Mouse (Mus musculus) hindbrain, embryonic 14.5 days (tissue): ENCODE measurements at regions not wholly inside any gene's neighbourhood (a gene's known extent, or its start where the extent isn't known, plus 50 kb on each side); places are given as distances from the start of the nearest gene placed in this dataset.
A peak's percentile ranks its signal among the peaks of the same experiment; 100 is the strongest.

Experiments used
- ATAC-seq: fragments of 200-750 bp; cut with Nextera tagmentation; 2 replicates; pipeline ENCODE4 v1.8.0; 2017; ENCODE audit warnings: moderate number of reproducible peaks, mild to moderate bottlenecking, moderate TSS enrichment, moderate library complexity; ENCODE audit not compliant: low FRiP score
- DNase-seq: peaks from one replicate; pipeline ENCODE4 v3.0.0-alpha.2; 2015; ENCODE audit warnings: low spot score
- H3K27ac ChIP-seq: fragments of 300-500 bp; sonication (generic); 2 replicates; pipeline ENCODE4 v1.5.1; 2014; ENCODE audit warnings: mild to moderate bottlenecking, moderate library complexity
- H3K27me3 ChIP-seq: fragments of 300-500 bp; sonication (generic); 2 replicates; pipeline ENCODE4 v1.6.1; 2014; ENCODE audit warnings: mild to moderate bottlenecking, low read length, mixed read lengths; ENCODE audit not compliant: control insufficient read depth, insufficient read depth
- H3K36me3 ChIP-seq: fragments of 300-500 bp; sonication (generic); replicated peaks from 2 replicates; pipeline ENCODE4 v1.6.1; 2014; ENCODE audit not compliant: control insufficient read depth, insufficient read depth
- H3K4me1 ChIP-seq: fragments of 300-500 bp; sonication (generic); replicated peaks from 2 replicates; pipeline ENCODE4 v1.6.1; 2014; ENCODE audit warnings: antibody characterized with exemption, low read length, mixed read lengths; ENCODE audit not compliant: control insufficient read depth, insufficient read depth
- H3K4me2 ChIP-seq: fragments of 300-500 bp; sonication (generic); replicated peaks from 2 replicates; pipeline ENCODE4 v1.6.1; 2014; ENCODE audit warnings: mild to moderate bottlenecking, moderate library complexity
- H3K4me3 ChIP-seq: fragments of 300-500 bp; sonication (generic); replicated peaks from 2 replicates; pipeline ENCODE4 v1.5.1; 2014; ENCODE audit warnings: mild to moderate bottlenecking, low read length
- H3K9ac ChIP-seq: fragments of 300-500 bp; sonication (generic); 2 replicates; pipeline ENCODE4 v1.6.1; 2014
- H3K9me3 ChIP-seq: fragments of 300-500 bp; sonication (generic); 2 replicates; pipeline ENCODE4 v1.6.1; 2016; ENCODE audit warnings: low read length; ENCODE audit not compliant: control insufficient read depth
- WGBS: fragments of 180-500 bp; shearing (Covaris S2); extraction: QIAGEN DNeasy Blood & Tissue Kit; methylation state at CpG from one replicate; pipeline ENCODE4 v1.1.7; 2014; 5-methylcytosine and 5-hydroxymethylcytosine counted together

DNA sequence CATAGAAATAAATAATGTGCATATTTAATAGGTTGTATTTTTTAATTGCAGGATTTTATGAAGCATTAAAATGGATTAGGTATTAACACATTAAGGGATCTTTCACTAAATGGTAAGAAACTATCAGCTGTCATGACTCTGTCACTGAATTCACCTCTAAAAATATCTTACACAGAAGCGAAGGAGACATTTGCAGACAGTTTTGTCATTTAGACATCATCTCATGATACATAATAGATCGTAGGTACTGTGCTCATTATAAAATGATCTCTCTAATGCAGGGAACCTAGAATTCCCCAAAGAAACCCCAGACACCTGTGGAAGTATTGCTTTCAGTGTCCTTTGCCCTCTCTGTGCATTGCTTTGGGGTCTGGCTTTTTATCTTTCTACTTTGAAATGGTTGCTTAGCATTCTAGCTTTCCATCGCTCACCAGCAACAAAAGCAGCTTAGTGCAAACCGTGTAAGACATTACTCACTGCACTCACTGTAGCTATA is 1270.5 kb downstream of the Olfm4 start:
- Histone ChIP-seq H3K4me3 (no peak overlapping the region), H3K9me3 (no peaks in the 10 kb centered on the region), H3K36me3 (no peaks in the 10 kb centered on the region), H3K27ac (no peak overlapping the region), H3K9ac (no peak overlapping the region), H3K27me3 (no peaks in the 10 kb centered on the region), H3K4me2 (no peak overlapping the region), H3K4me1 (no peaks in the 10 kb centered on the region)
- DNase-seq = no peak
- WGBS = 72% methylated on average over 4 of the region's 4 CpGs
- ATAC-seq = no peak

DNA sequence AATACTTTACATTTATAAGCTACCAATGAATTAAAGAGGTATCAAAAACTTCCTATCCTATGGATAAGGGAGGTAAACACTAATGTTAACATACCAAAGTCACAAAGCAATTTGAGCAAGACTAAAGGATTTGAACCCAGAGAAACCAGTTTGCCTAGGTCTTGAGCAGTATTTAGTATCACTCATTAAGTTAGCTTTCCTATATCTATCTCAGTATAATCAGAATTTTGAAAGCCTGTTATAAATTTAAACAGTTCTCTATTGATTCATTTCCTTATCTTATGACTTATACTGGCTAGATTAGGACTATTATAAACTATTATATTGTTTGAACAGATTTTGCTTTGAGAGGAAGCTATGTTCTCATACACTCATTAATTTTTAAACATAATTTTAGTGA is 1271.5 kb downstream of the Olfm4 start:
- Histone ChIP-seq H3K9ac (no peak overlapping the region), H3K4me3 (no peak overlapping the region), H3K4me2 (no peak overlapping the region), H3K36me3 (no peaks in the 10 kb centered on the region), H3K4me1 (no peaks in the 10 kb centered on the region), H3K27ac (no peak overlapping the region), H3K9me3 (no peaks in the 10 kb centered on the region), H3K27me3 (no peaks in the 10 kb centered on the region)
- DNase-seq (no peak), ATAC-seq (no peak)

GRCm38 (mm10) chr14:81267637-81268373 is 1283.9 kb downstream of the Olfm4 start:
- H3K4me3 ChIP-seq = no peak overlapping the region
- no peak overlapping the region for H3K9ac ChIP-seq
- DNase-seq (no peak), ATAC-seq (peak; percentile 37; the same call in 1 of the 2 replicates)
- H3K4me2 ChIP-seq = no peak overlapping the region
- no peak overlapping the region for H3K27ac ChIP-seq
- no peaks in the 10 kb centered on the region for H3K9me3 ChIP-seq
- H3K27me3 ChIP-seq = no peaks in the 10 kb centered on the region
- WGBS = 70% methylated on average over 3 of the region's 3 CpGs
- H3K4me1 ChIP-seq = no peaks in the 10 kb centered on the region
- no peaks in the 10 kb centered on the region for H3K36me3 ChIP-seq

GRCm38 (mm10) chr14:81287489-81288025 is 1303.7 kb downstream of the Olfm4 start:
- H3K4me2 ChIP-seq = no peak overlapping the region
- DNase-seq (no peak), ATAC-seq (no peak)
- H3K9me3 ChIP-seq = no peaks in the 10 kb centered on the region
- H3K4me3 ChIP-seq = no peak overlapping the region
- H3K27ac ChIP-seq = no peak overlapping the region
- H3K4me1 ChIP-seq = no peaks in the 10 kb centered on the region
- H3K9ac ChIP-seq = no peak overlapping the region
- WGBS = 78% methylated on average over 3 of the region's 3 CpGs
- H3K36me3 ChIP-seq = no peaks in the 10 kb centered on the region
- H3K27me3 ChIP-seq = no peaks in the 10 kb centered on the region

DNA sequence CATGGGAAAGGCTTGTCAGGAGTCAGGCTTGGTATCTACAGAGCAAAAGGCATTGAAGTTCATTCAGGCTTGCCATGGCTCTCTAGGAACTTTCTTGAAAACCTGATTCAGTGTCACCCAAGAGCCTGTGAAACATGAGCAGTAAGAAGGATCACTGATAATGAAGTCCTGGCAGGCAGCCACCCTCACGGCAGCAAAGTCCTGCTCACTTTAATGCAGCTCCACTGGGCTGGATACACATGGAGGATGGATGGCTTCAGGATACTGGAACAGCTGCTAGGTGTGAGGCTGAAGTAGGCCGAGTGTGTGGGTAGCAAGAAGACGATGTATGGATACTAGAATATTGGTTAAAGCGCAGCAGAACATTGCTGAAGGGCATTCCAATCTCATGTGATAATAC is 1323.3 kb downstream of the Olfm4 start:
- Histone ChIP-seq H3K9me3 (no peaks in the 10 kb centered on the region), H3K4me3 (no peak overlapping the region), H3K4me1 (no peaks in the 10 kb centered on the region), H3K9ac (no peak overlapping the region), H3K4me2 (no peak overlapping the region), H3K27ac (no peak overlapping the region), H3K36me3 (no peaks in the 10 kb centered on the region), H3K27me3 (no peaks in the 10 kb centered on the region)
- DNase-seq (no peak), ATAC-seq (peak; percentile 57; the same call in 1 of the 2 replicates)
- 48% methylated on average over 4 of the region's 4 CpGs for WGBS

GRCm38 (mm10) chr14:81341058-81341457 is 1357.2 kb downstream of the Olfm4 start:
- Histone ChIP-seq H3K4me3 (no peak overlapping the region), H3K27me3 (no peaks in the 10 kb centered on the region), H3K9me3 (no peaks in the 10 kb centered on the region), H3K27ac (no peak overlapping the region), H3K4me1 (no peaks in the 10 kb centered on the region), H3K36me3 (no peaks in the 10 kb centered on the region), H3K4me2 (no peak overlapping the region), H3K9ac (no peak overlapping the region)
- ATAC-seq (no peak), DNase-seq (no peak)
- WGBS = 84% methylated on average over 2 of the region's 2 CpGs

DNA sequence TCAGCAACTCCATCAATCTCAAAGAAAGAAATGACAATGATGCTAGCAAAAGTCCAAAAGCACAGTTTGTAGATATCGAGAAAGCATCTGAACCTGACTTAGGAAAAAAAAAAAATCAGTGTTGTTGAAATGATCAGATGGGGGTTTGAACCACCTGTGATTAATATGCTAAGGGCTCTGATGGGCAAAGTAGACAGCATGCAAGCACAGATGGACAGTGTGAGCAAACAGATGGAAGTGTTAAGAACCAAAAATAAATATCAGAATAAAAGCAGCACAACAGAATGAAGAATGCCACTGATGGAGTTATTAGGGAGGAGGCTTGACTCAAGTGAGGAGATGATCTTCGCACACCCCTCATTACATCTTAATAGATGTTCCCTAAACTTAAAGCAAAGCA is 1403.7 kb downstream of the Olfm4 start:
- Histone ChIP-seq H3K4me1 (no peaks in the 10 kb centered on the region), H3K9ac (no peak overlapping the region), H3K9me3 (no peaks in the 10 kb centered on the region), H3K36me3 (no peaks in the 10 kb centered on the region), H3K4me3 (no peak overlapping the region), H3K4me2 (no peak overlapping the region), H3K27ac (no peak overlapping the region), H3K27me3 (no peaks in the 10 kb centered on the region)
- DNase-seq (no peak), ATAC-seq (no peak)
- 89% methylated on average over 2 of the region's 2 CpGs for WGBS
